Mouse (Mus musculus) spleen, adult 10 weeks (tissue): ENCODE results near the gene Ldoc1. TPM values are rescaled to one million over a fixed set of nuclear protein-coding genes. Genes with fewer than 3 reads are reported as not detected.

Source experiments
- polyA plus RNA-seq: library from polyadenylated mRNA; stranded (reverse); fragments of 350-450 nt; fragmentation: Illumina TruSeq; extraction: RNeasy Lipid Tissue Mini Kit (QIAGEN cat#74804); gene quantifications from one replicate; pipeline ENCODE4 v1.2.3, GENCODE M21; 2015; ENCODE audit warnings: low replicate concordance; ENCODE audit not compliant: insufficient read depth

Gene Ldoc1
- polyA plus RNA-seq, result not detected

GRCm38 (mm10) chrX:61709302-61710033 lies at the start of gene Ldoc1:
Gene Ldoc1 (plus strand): TSS chrX:61709497.

